Mouse (Mus musculus): ENCODE measurements around the gene Eya2. TPM values are rescaled to one million over a fixed set of nuclear protein-coding genes. Genes with fewer than 3 reads are reported as not detected.

The Eya2 gene
- polyA plus RNA-seq, 1 experiment from 2014 or later, result 7.2 TPM

DNA sequence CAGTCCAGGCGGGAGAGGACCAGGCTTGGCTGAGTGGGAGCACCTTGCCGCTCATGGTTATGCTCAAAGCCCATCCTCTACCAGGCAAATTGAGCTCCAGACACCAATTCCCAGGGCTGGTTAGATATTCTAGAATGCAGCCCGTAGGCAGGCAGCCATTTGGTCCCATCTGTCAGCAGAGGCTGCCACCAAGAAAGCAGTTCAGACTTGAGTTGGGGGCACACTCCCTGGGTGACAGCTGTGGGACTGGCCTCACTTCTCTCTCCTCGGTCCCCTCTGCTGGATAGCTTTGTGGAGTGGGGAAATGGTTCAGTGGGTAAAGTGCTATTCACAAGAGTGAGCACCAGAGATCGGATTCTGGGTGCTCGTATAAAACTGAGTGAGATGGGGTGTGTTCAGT is 32.0 kb downstream of the Eya2 start:
- 74% methylated on average over 6 of the region's 6 CpGs for WGBS
- no peak overlapping the region for H3K4me3 ChIP-seq
- no peak for ATAC-seq (ENCODE audit: low FRiP score, low read depth)
- H3K27me3 ChIP-seq, result no peaks in the 10 kb centered on the region
- H3K9me3 ChIP-seq, result no peaks in the 10 kb centered on the region
- H3K4me2 ChIP-seq (replicated peaks), result no peak overlapping the region
- peaks cover 3% of the 10 kb centered on the region; the same call in 1 of the 2 replicates for H3K4me1 ChIP-seq
- no peaks in the 10 kb centered on the region for H3K36me3 ChIP-seq
- H3K27ac ChIP-seq (replicated peaks), result no peak overlapping the region
- no peak overlapping the region for H3K9ac ChIP-seq (replicated peaks)

GRCm38 (mm10) chr2:165627974-165628373 is 33.1 kb downstream of the Eya2 start:
- no peak for ATAC-seq (ENCODE audit: low FRiP score, low read depth)
- H3K9me3 ChIP-seq, result no peaks in the 10 kb centered on the region

GRCm38 (mm10) chr2:165629900-165630299 is 35.1 kb downstream of the Eya2 start:
- ATAC-seq (ENCODE audit: low FRiP score, low read depth), result no peak
- no peak overlapping the region for H3K4me2 ChIP-seq (replicated peaks)

More at GRCm38 (mm10) chr2:165627974-165628373, 33.1 kb downstream of the Eya2 start:
- Histone ChIP-seq H3K4me3 (no peak overlapping the region), H3K36me3 (no peaks in the 10 kb centered on the region), H3K27ac (replicated peaks) (no peak overlapping the region), H3K27me3 (no peaks in the 10 kb centered on the region), H3K9ac (replicated peaks) (no peak overlapping the region), H3K4me2 (replicated peaks) (no peak overlapping the region), H3K4me1 (peaks cover 3% of the 10 kb centered on the region; the same call in 1 of the 2 replicates)
- 72% methylated on average over 6 of the region's 6 CpGs for WGBS

GRCm38 (mm10) chr2:165633011-165633785 is 38.4 kb downstream of the Eya2 start:
- H3K9ac ChIP-seq (replicated peaks), result no peak overlapping the region
- H3K9me3 ChIP-seq, result peaks cover 5% of the 10 kb centered on the region; the same call in 1 of the 2 replicates
- ATAC-seq (ENCODE audit: low FRiP score, low read depth), result no peak
- 87% methylated on average over 11 of the region's 11 CpGs for WGBS
- no peaks in the 10 kb centered on the region for H3K27me3 ChIP-seq
- H3K4me2 ChIP-seq (replicated peaks), result no peak overlapping the region
- H3K4me1 ChIP-seq, result peaks cover 6% of the 10 kb centered on the region
- no peaks in the 10 kb centered on the region for H3K36me3 ChIP-seq
- no peak overlapping the region for H3K4me3 ChIP-seq
- no peak overlapping the region for H3K27ac ChIP-seq (replicated peaks)

More at GRCm38 (mm10) chr2:165629900-165630299, 35.1 kb downstream of the Eya2 start:
- 41% methylated on average over 8 of the region's 8 CpGs for WGBS
- Histone ChIP-seq H3K36me3 (no peaks in the 10 kb centered on the region), H3K4me3 (no peak overlapping the region), H3K4me1 (peaks cover 6% of the 10 kb centered on the region), H3K9ac (replicated peaks) (no peak overlapping the region), H3K9me3 (no peaks in the 10 kb centered on the region), H3K27ac (replicated peaks) (no peak overlapping the region), H3K27me3 (no peaks in the 10 kb centered on the region)

GRCm38 (mm10) chr2:165634481-165634880 is 39.6 kb downstream of the Eya2 start:
- Histone ChIP-seq H3K9ac (replicated peaks) (no peak overlapping the region), H3K4me1 (peaks cover 6% of the 10 kb centered on the region), H3K27me3 (no peaks in the 10 kb centered on the region), H3K4me2 (replicated peaks) (no peak overlapping the region), H3K4me3 (no peak overlapping the region), H3K27ac (replicated peaks) (no peak overlapping the region), H3K9me3 (peaks cover 5% of the 10 kb centered on the region; the same call in 1 of the 2 replicates), H3K36me3 (no peaks in the 10 kb centered on the region)
- WGBS, result 61% methylated on average over 7 of the region's 7 CpGs
- ATAC-seq (ENCODE audit: low FRiP score, low read depth), result no peak

DNA sequence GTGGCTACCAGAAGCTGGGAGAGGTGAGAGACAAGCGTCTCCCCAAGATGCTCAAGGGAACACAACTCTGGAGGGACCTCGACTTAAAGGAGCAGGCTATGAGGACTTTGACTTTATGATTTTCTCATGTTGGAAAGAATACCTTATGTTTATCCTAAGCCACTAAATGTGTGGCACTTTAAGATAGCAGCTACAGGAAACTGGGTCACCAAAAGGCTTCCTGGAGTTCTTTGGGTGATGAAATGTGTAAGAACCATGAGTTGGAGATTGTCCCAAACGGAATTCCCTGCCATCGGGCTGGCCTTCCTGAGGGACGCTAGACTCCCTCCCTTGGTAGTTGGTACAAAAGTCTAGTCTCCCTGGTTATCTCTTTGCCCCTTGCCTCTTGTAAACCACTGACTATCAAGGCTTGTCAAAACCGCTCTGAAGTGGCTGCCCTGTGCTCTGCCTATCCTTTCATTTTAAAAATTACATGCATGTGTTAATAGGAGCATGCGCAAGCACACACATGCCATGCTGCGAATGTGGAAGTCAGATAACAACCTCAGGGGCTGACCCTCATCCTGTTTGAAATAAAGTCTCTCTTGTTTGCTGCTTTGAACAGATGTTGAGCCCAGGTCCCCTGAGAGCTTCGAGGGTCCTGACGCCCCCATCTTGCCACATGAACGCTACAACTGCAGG is 44.4 kb downstream of the Eya2 start:
- H3K4me3 ChIP-seq, result no peak overlapping the region
- WGBS, result 83% methylated on average over 11 of the region's 11 CpGs
- H3K36me3 ChIP-seq, result no peaks in the 10 kb centered on the region
- peaks cover 5% of the 10 kb centered on the region; the same call in 1 of the 2 replicates for H3K9me3 ChIP-seq
- no peak overlapping the region for H3K27ac ChIP-seq (replicated peaks)
- no peak overlapping the region for H3K9ac ChIP-seq (replicated peaks)
- ATAC-seq (ENCODE audit: low FRiP score, low read depth), result no peak
- H3K27me3 ChIP-seq, result no peaks in the 10 kb centered on the region
- H3K4me1 ChIP-seq, result peaks cover 13% of the 10 kb centered on the region
- H3K4me2 ChIP-seq (replicated peaks), result no peak overlapping the region

DNA sequence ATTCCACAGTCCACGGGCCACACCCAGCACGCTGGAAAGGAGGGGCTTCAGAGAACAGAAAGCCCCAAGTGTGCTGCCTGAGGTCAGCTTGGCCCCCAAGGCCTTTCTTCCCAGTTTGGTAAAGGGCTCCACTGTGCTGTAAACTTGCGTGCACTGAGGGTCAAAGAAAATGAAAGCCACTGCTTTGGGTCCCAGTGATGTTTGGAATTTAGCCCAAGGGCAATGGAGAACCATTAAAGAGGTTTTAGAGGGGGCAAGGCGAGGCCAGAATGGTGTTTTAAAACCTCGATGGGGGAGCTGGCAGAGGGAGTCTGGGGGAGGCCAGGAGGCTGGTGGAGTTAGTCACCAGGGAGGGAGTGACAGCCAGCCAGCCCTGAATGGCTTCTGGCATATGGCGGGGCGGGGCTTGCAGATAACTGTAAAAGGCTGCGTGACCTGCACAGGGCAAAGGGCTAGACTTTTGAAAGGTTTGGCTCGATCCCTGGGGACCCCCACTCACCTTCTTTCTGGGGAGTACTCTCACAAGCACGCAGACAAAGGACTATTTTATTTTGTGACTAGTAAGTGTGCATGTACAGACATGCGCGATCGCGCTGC is 47.2 kb downstream of the Eya2 start:
- ATAC-seq (ENCODE audit: low FRiP score, low read depth), result no peak
- Histone ChIP-seq H3K36me3 (no peaks in the 10 kb centered on the region), H3K4me1 (peaks cover 11% of the 10 kb centered on the region), H3K4me2 (replicated peaks) (no peak overlapping the region), H3K4me3 (no peak overlapping the region), H3K27ac (replicated peaks) (peak overlapping the region; percentile 8; the same call in 1 of the 2 replicates), H3K27me3 (no peaks in the 10 kb centered on the region), H3K9me3 (peaks cover 5% of the 10 kb centered on the region; the same call in 1 of the 2 replicates), H3K9ac (replicated peaks) (no peak overlapping the region)
- 63% methylated on average over 14 of the region's 14 CpGs for WGBS

GRCm38 (mm10) chr2:165643596-165643995 is 48.8 kb downstream of the Eya2 start:
- peaks cover 11% of the 10 kb centered on the region for H3K4me1 ChIP-seq
- H3K4me3 ChIP-seq, result no peak overlapping the region
- WGBS, result 67% methylated on average over 3 of the region's 3 CpGs
- no peaks in the 10 kb centered on the region for H3K9me3 ChIP-seq
- no peak overlapping the region for H3K4me2 ChIP-seq (replicated peaks)
- H3K27ac ChIP-seq (replicated peaks), result no peak overlapping the region
- no peak overlapping the region for H3K9ac ChIP-seq (replicated peaks)
- ATAC-seq (ENCODE audit: low FRiP score, low read depth), result no peak
- H3K27me3 ChIP-seq, result no peaks in the 10 kb centered on the region
- H3K36me3 ChIP-seq, result no peaks in the 10 kb centered on the region

- no peak for ATAC-seq (ENCODE audit: low FRiP score, low read depth)
- peaks cover 11% of the 10 kb centered on the region for H3K4me1 ChIP-seq
Observed at GRCm38 (mm10) chr2:165644057-165644456, 49.2 kb downstream of the Eya2 start.

DNA sequence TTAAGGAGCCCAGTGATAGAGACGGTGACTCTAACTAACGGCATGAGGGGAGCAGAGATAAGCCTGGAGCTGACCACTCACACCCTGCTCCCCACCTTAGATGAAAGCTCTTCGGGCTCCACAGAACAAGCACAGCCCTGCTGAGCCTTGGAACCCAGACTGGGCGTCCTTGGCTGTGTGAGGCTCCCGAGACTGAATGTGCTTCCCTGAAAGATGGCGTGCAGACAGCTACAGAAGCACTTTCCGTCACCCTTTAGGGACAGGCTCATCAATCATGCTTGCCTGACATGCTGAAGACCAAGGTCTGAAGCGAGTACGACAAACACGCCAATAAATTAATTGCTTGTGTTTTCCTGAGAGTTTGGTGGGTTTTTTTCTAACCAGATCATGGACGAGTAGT is 56.2 kb downstream of the Eya2 start:
- H3K27me3 ChIP-seq, result no peaks in the 10 kb centered on the region
- H3K36me3 ChIP-seq, result no peaks in the 10 kb centered on the region
- no peak overlapping the region for H3K27ac ChIP-seq (replicated peaks)
- WGBS, result 79% methylated on average over 11 of the region's 11 CpGs
- no peak for ATAC-seq (ENCODE audit: low FRiP score, low read depth)
- no peak overlapping the region for H3K9ac ChIP-seq (replicated peaks)
- no peaks in the 10 kb centered on the region for H3K9me3 ChIP-seq
- peaks cover 22% of the 10 kb centered on the region for H3K4me1 ChIP-seq
- no peak overlapping the region for H3K4me3 ChIP-seq
- H3K4me2 ChIP-seq (replicated peaks), result no peak overlapping the region

More at GRCm38 (mm10) chr2:165644057-165644456, 49.2 kb downstream of the Eya2 start:
- 82% methylated on average over 9 of the region's 9 CpGs for WGBS
- Histone ChIP-seq H3K9ac (replicated peaks) (no peak overlapping the region), H3K27ac (replicated peaks) (no peak overlapping the region), H3K36me3 (no peaks in the 10 kb centered on the region), H3K4me2 (replicated peaks) (no peak overlapping the region), H3K4me3 (no peak overlapping the region), H3K9me3 (no peaks in the 10 kb centered on the region), H3K27me3 (no peaks in the 10 kb centered on the region)

DNA sequence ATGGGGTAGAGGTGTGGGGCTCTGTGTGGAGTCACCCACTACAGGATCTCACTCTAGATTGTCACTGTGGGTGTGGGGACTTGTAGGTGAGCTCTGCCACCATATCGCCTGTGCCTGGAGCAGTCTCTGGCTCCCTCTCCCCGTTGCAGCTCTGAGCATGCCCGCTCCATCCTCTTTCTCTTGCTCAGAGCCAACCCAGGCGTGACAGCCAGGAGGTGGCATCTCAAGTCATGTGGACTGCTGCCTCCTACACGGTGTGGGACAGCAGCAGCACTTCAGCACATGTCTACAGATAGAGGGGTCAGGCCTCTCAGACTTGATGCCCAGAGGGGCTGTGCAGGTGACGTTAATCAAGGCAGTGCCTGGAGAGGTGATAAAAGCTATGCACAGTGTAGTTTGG is 57.4 kb downstream of the Eya2 start:
- H3K9ac ChIP-seq (replicated peaks), result no peak overlapping the region
- WGBS, result 77% methylated on average over 6 of the region's 6 CpGs
- H3K27ac ChIP-seq (replicated peaks), result no peak overlapping the region
- no peak overlapping the region for H3K4me3 ChIP-seq
- H3K27me3 ChIP-seq, result no peaks in the 10 kb centered on the region
- no peaks in the 10 kb centered on the region for H3K36me3 ChIP-seq
- H3K4me2 ChIP-seq (replicated peaks), result no peak overlapping the region
- peaks cover 27% of the 10 kb centered on the region for H3K4me1 ChIP-seq
- no peak for ATAC-seq (ENCODE audit: low FRiP score, low read depth)
- H3K9me3 ChIP-seq, result no peaks in the 10 kb centered on the region
